Mouse (Mus musculus): ENCODE results near the gene Vegfa.

GRCm38 (mm10) chr17:46012211-46012610 is 20.0 kb downstream of the Vegfa start:
- TF ChIP-seq POLR2A (IDR thresholded peaks at IDR 0.05; ENCODE audit: extremely low read depth, insufficient read depth, low read length): no peak
- TF ChIP-seq CTCF (IDR thresholded peaks at IDR 0.05; ENCODE audit: low read depth, low read length): no peak

Data from liver, adult 2 months (tissue).